Mouse (Mus musculus) lung, embryonic 14.5 days (tissue): ENCODE data around the gene Nup188. TPM values are rescaled to one million over a fixed set of nuclear protein-coding genes. Genes with fewer than 3 reads are reported as not detected.

Experiments
- ATAC-seq: fragments of 200-750 bp; cut with Nextera tagmentation; 2 replicates; pipeline ENCODE4 v1.8.0; 2017; ENCODE audit warnings: mild to moderate bottlenecking, moderate TSS enrichment, moderate library complexity; ENCODE audit not compliant: insufficient read depth
- DNase-seq: peaks from one replicate; pipeline ENCODE4 v3.0.0-alpha.2; 2015
- H3K27ac ChIP-seq: fragments of 300-500 bp; sonication (generic); 2 replicates; pipeline ENCODE4 v1.5.1; 2014; ENCODE audit warnings: low read depth, mild to moderate bottlenecking, moderate library complexity
- H3K27me3 ChIP-seq: fragments of 300-500 bp; sonication (generic); 2 replicates; pipeline ENCODE4 v1.6.1; 2014; ENCODE audit warnings: low read length, control low read depth; ENCODE audit not compliant: insufficient read depth
- H3K36me3 ChIP-seq: fragments of 300-500 bp; sonication (generic); 2 replicates; pipeline ENCODE4 v1.6.1; 2014; ENCODE audit warnings: control low read depth; ENCODE audit not compliant: insufficient read depth
- H3K4me1 ChIP-seq: fragments of 300-500 bp; sonication (generic); 2 replicates; pipeline ENCODE4 v1.6.1; 2014; ENCODE audit warnings: antibody characterized with exemption, control low read depth; ENCODE audit not compliant: insufficient read depth
- H3K4me2 ChIP-seq: fragments of 300-500 bp; sonication (generic); 2 replicates; pipeline ENCODE4 v1.6.1; 2014; ENCODE audit warnings: mild to moderate bottlenecking
- H3K4me3 ChIP-seq: fragments of 300-500 bp; sonication (generic); 2 replicates; pipeline ENCODE4 v1.5.1; 2014; ENCODE audit warnings: low read depth, low read length
- H3K9ac ChIP-seq: fragments of 300-500 bp; sonication (generic); 2 replicates; pipeline ENCODE4 v1.6.1; 2014
- H3K9me3 ChIP-seq: fragments of 300-500 bp; sonication (generic); 2 replicates; pipeline ENCODE4 v1.6.1; 2016; ENCODE audit warnings: low read depth, low read length, control low read depth
- CTCF ChIP-seq: IDR thresholded peaks from 2 replicates; pipeline ENCODE4 v1.5.1; 2016; ENCODE audit warnings: antibody characterized with exemption, low read depth
- WGBS: fragments of 180-500 bp; shearing (Covaris S2); extraction: QIAGEN DNeasy Blood & Tissue Kit; methylation state at CpG from one replicate; pipeline ENCODE4 v1.1.7; 2014; 5-methylcytosine and 5-hydroxymethylcytosine counted together
- polyA plus RNA-seq: library from polyadenylated mRNA; unstranded; fragments of >200 nt; fragmentation: Nextera tagmentation; extraction: Ambion mirVana; gene quantifications from 2 replicates; pipeline ENCODE4 v1.2.1, GENCODE M21; 2014

The Nup188 gene
- polyA plus RNA-seq, 1 experiment from 2014 or later: 56.0 TPM

DNA sequence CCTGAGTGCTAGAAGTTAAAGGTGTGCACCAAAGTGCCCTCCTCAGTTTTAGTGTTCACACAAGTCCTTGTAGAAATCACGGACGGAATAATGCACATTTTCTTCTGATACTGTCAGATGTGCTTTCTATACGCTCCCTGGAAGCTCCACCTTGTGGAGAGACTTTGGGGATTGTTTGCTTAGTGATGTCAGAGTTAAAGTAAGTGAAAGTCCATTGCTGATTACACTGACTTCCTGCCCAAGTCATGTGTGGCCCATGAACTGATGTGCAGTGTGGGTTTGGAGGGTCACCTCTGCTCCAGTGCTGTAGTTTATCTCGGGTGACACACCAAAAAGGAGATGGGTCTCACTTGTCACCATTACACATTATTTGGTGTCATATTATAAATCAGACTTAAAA is 33.1 kb downstream of the Nup188 start:
- H3K4me3 ChIP-seq: no peak overlapping the region
- H3K27me3 ChIP-seq: no peaks in the 10 kb centered on the region
- DNase-seq: no peak
- no peak overlapping the region for H3K27ac ChIP-seq
- 77% methylated on average over 4 of the region's 4 CpGs for WGBS
- no peaks in the 10 kb centered on the region for H3K4me1 ChIP-seq
- H3K9ac ChIP-seq: no peak overlapping the region
- no peak for TF ChIP-seq CTCF
- peaks cover 94% of the 10 kb centered on the region for H3K36me3 ChIP-seq
- no peak for ATAC-seq
- H3K4me2 ChIP-seq: no peak overlapping the region
- no peaks in the 10 kb centered on the region for H3K9me3 ChIP-seq

DNA sequence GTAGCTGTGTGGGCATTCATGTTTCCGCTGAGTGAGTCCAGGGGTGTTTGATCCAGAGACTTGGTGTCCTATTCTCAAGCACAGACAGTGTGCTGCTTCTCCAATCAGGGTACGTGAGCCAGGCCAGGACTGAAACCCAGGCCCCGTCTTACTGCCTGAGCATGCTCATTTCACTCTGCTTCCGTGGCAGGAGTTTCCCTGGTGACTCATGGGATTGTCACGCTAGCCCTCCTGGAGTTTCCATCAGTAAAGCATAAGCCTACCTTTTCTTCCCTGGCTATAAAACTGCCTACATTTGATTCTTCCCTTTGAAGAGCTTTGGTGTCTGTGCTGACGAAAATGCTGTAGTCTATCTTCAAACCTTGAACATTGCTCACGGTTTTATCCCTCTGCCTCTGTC is 36.9 kb downstream of the Nup188 start:
- peaks cover 88% of the 10 kb centered on the region for H3K36me3 ChIP-seq

DNA sequence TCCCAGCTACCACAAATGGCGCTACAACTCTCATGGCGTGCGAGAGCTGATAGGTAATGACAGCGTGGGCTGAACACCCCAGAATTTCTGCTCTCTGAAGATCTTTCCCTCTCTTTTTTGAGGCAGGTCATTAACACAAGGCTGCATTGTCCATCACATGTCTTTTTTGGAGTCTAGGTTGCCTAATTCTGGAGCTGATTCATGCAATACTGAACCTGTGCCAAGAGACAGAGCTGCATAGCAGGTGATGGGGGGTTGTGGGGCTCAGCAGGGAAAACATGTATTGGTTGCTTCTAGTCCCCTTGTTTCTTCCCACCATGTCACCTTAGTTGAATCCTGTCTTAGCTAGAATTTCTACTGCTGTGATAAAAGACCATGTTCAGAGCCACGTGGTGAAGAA is 39.1 kb downstream of the Nup188 start:
- no peak overlapping the region for H3K4me2 ChIP-seq
- H3K4me3 ChIP-seq: no peak overlapping the region
- H3K9me3 ChIP-seq: no peaks in the 10 kb centered on the region
- no peak for TF ChIP-seq CTCF
- 93% methylated on average over 5 of the region's 5 CpGs for WGBS
- H3K27ac ChIP-seq: no peak overlapping the region
- no peaks in the 10 kb centered on the region for H3K4me1 ChIP-seq
- H3K9ac ChIP-seq: no peak overlapping the region
- ATAC-seq (no peak), DNase-seq (no peak)
- peaks cover 92% of the 10 kb centered on the region for H3K36me3 ChIP-seq
- no peaks in the 10 kb centered on the region for H3K27me3 ChIP-seq

More for the DNA sequence above, 36.9 kb downstream of the Nup188 start:
- 97% methylated on average over 7 of the region's 7 CpGs for WGBS
- no peak overlapping the region for H3K4me3 ChIP-seq
- ATAC-seq (no peak), DNase-seq (no peak)
- H3K4me1 ChIP-seq: no peaks in the 10 kb centered on the region
- no peaks in the 10 kb centered on the region for H3K27me3 ChIP-seq
- H3K9me3 ChIP-seq: no peaks in the 10 kb centered on the region
- no peak overlapping the region for H3K27ac ChIP-seq
- H3K4me2 ChIP-seq: no peak overlapping the region
- no peak for TF ChIP-seq CTCF
- H3K9ac ChIP-seq: no peak overlapping the region

DNA sequence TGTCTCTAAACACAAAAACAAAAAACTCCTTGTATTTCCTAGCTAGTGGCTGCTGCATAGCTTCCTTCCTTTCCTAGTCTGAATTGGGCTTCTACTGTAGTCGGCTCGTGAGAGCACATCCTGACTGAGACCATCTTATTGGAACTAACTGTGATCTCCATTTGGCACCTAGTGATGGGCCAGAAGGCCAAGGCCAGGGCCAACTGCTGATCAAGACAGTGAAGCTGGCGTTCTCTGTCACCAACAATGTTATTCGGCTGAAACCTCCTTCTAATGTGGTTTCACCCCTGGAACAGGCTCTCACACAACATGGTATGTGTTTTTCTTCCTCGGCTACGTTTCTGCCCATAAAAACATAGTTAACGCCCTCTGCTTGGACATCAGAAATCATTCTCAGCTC is 41.1 kb downstream of the Nup188 start:
- no peak overlapping the region for H3K27ac ChIP-seq
- H3K4me1 ChIP-seq: no peaks in the 10 kb centered on the region
- H3K9me3 ChIP-seq: no peaks in the 10 kb centered on the region
- DNase-seq (no peak), ATAC-seq (no peak)
- peaks cover 91% of the 10 kb centered on the region for H3K36me3 ChIP-seq
- H3K4me3 ChIP-seq: no peak overlapping the region
- no peaks in the 10 kb centered on the region for H3K27me3 ChIP-seq
- 84% methylated on average over 7 of the region's 7 CpGs for WGBS
- no peak overlapping the region for H3K9ac ChIP-seq
- no peak for TF ChIP-seq CTCF
- H3K4me2 ChIP-seq: no peak overlapping the region

DNA sequence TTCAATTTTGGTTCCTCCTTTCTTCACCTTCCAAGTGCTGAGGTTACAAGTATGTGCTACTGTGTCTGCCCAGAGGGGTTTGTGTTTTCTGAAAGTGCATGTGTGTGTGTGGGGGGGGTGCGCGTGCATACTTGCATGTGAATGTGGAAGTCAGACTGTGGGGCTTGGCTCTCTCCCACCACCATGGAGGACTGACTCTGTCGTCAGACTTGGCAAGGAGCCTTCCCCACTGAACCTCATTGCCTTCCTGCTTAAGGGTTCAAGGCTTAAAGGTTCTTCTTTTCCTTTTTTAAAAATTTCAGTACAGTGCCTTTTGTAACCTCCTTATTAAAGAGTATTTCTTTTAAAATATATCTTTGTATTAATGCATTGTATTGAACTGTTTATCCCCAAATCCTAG is 42.6 kb downstream of the Nup188 start:
- 88% methylated on average over 3 of the region's 3 CpGs for WGBS
- Histone ChIP-seq H3K36me3 (peaks cover 91% of the 10 kb centered on the region), H3K27me3 (no peaks in the 10 kb centered on the region), H3K27ac (no peak overlapping the region), H3K4me2 (no peak overlapping the region), H3K9ac (no peak overlapping the region), H3K4me1 (no peaks in the 10 kb centered on the region), H3K4me3 (no peak overlapping the region), H3K9me3 (no peaks in the 10 kb centered on the region)
- TF ChIP-seq CTCF: no peak
- DNase-seq: no peak
- no peak for ATAC-seq

DNA sequence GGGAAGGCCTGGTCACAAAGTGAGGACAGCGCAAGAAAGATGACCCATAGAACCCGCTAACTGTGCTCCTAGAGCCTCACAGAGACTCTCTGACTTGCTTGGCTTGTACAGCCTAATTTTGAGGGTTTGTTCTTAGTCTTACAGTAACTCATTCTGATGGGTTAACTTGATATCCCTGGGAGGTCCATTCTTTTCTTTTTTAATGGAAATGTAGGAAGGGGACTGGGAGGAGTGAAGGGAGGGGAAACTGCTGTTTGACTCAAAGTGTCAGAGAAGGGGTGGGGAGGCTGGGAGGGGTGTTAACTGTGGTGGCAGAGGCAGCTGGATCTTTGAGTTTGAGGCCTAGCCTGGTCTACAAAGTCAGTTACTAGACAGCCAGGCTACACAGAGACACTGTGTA is 49.1 kb downstream of the Nup188 start:
- Histone ChIP-seq H3K4me1 (no peaks in the 10 kb centered on the region), H3K36me3 (peaks cover 97% of the 10 kb centered on the region), H3K27me3 (no peaks in the 10 kb centered on the region), H3K4me3 (no peak overlapping the region), H3K9me3 (no peaks in the 10 kb centered on the region), H3K9ac (no peak overlapping the region), H3K4me2 (no peak overlapping the region), H3K27ac (no peak overlapping the region)
- TF ChIP-seq CTCF: no peak
- DNase-seq: no peak
- ATAC-seq: no peak
- WGBS: 94% methylated on average over 2 of the region's 2 CpGs

DNA sequence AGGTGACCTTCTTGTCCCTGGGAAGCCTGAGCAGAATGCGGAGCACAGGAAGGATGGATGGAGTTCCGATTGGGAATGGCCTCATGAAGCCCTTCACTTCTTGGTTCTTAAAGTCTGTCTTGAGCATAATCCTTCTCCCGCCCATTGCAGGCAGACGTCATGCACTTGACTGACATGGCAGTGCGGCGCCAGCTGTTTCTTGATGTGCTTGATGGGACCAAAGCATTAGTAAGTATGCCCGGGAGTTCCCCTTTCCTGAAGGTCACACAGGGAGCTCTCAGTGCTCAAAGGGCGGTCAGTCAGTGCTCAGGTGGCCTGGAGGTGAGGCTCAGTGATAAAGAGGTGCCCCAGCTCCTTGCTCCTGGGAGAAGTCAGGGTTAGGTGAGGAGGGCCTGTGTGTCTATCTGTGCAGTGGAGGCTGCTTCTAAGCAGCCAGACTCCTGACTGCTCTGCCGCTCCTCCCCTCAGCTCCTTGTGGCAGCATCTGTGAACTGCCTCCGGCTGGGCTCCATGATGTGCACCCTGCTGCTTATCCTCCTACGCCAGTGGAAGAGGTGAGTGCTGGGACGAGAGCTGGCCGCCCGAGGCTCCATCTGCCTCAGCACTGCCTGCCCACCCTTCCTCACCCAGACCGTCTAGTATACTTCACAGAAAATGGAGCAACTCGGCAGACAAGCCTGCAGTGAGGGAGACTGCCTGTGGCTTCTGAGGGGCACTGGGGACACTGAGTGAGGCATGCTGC is 50.1 kb downstream of the Nup188 start:
- Histone ChIP-seq H3K4me3 (no peak overlapping the region), H3K9ac (no peak overlapping the region), H3K36me3 (peaks cover 97% of the 10 kb centered on the region), H3K9me3 (no peaks in the 10 kb centered on the region), H3K27ac (no peak overlapping the region), H3K4me2 (no peak overlapping the region), H3K4me1 (no peaks in the 10 kb centered on the region), H3K27me3 (no peaks in the 10 kb centered on the region)
- no peak for TF ChIP-seq CTCF
- ATAC-seq (no peak), DNase-seq (no peak)
- 76% methylated on average over 16 of the region's 16 CpGs for WGBS
